Mouse (Mus musculus) cerebellum, adult 2 months (tissue): ENCODE measurements around the gene Rbm28.

ENCODE experiments used
- CTCF ChIP-seq: fragments of 200-500 bp; IDR thresholded peaks from 2 replicates; pipeline ENCODE4 v1.5.1; 2011; ENCODE audit warnings: low read depth, mild to moderate bottlenecking, control low read depth, low read length, moderate library complexity, borderline replicate concordance; ENCODE audit not compliant: insufficient read depth
- POLR2A ChIP-seq: fragments of 200-500 bp; IDR thresholded peaks from 2 replicates; pipeline ENCODE4 v1.6.1; 2011; ENCODE audit warnings: low read length, control low read depth, borderline replicate concordance; ENCODE audit not compliant: insufficient read depth

- TF ChIP-seq CTCF (no peak), POLR2A (no peak)
Measured at GRCm38 (mm10) chr6:29170063-29170921, 5.5 kb upstream of the Rbm28 start.
